Mouse (Mus musculus) ES-CJ7 (cell line): Measurements from ENCODE around the gene Matn4.
"Not testable (repeated sequence)": the region's sequence is repeated elsewhere in the genome, so short reads cannot be mapped to it uniquely, and the experiment has no call there.

ENCODE experiments used
- DNase-seq: peaks from one replicate; pipeline ENCODE4 v3.0.0; 2011; ENCODE audit warnings: low read depth, low spot score

Matn4 gene

GRCm38 (mm10) chr2:164372408-164373053 is 32.4 kb downstream of the Matn4 start:
- DNase-seq, result no peak

- DNase-seq, result no peak
Measured at GRCm38 (mm10) chr2:164371371-164371770, 33.6 kb downstream of the Matn4 start.

- no peak for DNase-seq
Measured at GRCm38 (mm10) chr2:164368620-164369105, 36.3 kb downstream of the Matn4 start.

- no peak for DNase-seq
Measured at GRCm38 (mm10) chr2:164366947-164367346, 38.0 kb downstream of the Matn4 start.

- no peak for DNase-seq
Measured at GRCm38 (mm10) chr2:164360974-164361657, 43.8 kb downstream of the Matn4 start.

- DNase-seq, result no peak
Measured at GRCm38 (mm10) chr2:164359668-164360067, 45.3 kb downstream of the Matn4 start.

- no peak for DNase-seq
Measured at GRCm38 (mm10) chr2:164359031-164359430, 45.9 kb downstream of the Matn4 start.

- DNase-seq, result no peak
Measured at GRCm38 (mm10) chr2:164358373-164358772, 46.6 kb downstream of the Matn4 start.

GRCm38 (mm10) chr2:164356177-164356967 is 48.6 kb downstream of the Matn4 start:
- DNase-seq, result no peak

- no peak for DNase-seq
Measured at GRCm38 (mm10) chr2:164353356-164353755, 51.6 kb downstream of the Matn4 start.

- no peak for DNase-seq
Measured at GRCm38 (mm10) chr2:164352697-164353096, 52.3 kb downstream of the Matn4 start.

GRCm38 (mm10) chr2:164348980-164349379 is 56.0 kb downstream of the Matn4 start:
- DNase-seq, result peak; percentile 52

GRCm38 (mm10) chr2:164347697-164348096 is 57.3 kb downstream of the Matn4 start:
- DNase-seq, result not testable (repeated sequence)

GRCm38 (mm10) chr2:164343732-164344131 is 61.2 kb downstream of the Matn4 start:
- DNase-seq, result not testable (repeated sequence)
